Mouse (Mus musculus): ENCODE data around the gene Dlgap1.

Gene Dlgap1

DNA sequence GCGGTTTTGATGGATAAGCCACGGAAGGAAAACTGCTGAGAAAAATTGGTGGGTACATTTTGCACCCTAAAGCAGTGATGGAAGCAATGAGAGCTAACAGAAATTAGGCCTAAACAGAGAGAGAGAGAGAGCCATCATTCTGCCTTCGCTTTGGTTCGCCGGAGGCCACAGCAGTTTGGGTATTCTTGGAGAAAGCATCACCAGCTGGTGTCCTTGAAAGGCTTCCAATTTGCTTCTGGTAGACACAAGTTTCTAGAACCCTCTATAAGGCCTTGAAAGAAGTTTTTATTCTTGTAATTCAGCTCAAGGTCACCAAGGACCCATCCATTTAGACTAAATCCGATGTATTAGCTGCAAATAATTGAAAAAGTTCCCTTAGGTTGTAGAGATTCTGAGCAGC is 205.0 kb downstream of the Dlgap1 start:
- no peak for DNase-seq

DNA sequence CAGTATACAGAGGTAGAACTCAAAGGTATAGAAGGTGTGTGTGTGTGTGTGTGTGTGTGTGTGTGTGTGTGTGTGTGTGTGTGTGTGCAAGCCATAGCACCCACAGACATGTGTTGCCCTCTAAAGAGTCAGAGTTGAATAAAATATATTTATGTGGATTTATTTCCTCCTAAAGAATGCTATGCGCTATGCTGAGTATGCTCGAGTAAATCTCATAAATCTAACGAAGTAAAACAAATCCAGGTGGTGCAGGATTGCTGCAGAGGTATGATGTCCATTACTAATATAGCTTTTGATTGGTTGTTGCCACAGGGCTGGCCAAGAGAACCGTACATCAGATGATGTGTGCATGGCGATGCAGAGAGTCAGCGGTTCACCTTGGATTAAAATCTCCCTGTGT is 222.4 kb downstream of the Dlgap1 start:
- no peak for DNase-seq

DNA sequence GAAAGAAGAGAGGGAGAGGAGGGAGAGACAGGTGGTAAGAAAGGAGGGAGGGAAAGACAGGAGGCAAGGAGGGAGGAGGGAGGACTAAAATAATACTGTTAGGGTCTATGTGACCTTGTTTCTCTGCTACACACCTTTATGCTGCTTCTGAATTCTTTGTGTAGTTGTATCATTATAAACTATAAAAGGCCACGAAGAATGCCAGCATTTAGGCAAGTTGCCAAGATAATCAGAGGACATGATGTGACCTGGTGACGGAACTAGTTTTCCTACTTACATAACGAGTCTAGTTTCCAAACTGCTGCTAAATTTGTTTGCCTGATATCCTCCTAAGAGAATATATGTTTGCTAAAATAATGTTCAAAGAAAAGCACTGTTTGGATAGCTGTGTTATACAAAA is 254.0 kb downstream of the Dlgap1 start:
- DNase-seq: no peak

- no peak for DNase-seq
Observed at GRCm38 (mm10) chr17:70247342-70247741, 278.5 kb downstream of the Dlgap1 start.

- no peak for DNase-seq
Observed at GRCm38 (mm10) chr17:70248250-70248649, 279.4 kb downstream of the Dlgap1 start.

- no peak for DNase-seq
Observed at GRCm38 (mm10) chr17:70252476-70252875, 283.6 kb downstream of the Dlgap1 start.

- DNase-seq: no peak
Observed at GRCm38 (mm10) chr17:70256371-70256770, 287.5 kb downstream of the Dlgap1 start.

GRCm38 (mm10) chr17:70263156-70263555 is 294.3 kb downstream of the Dlgap1 start:
- DNase-seq: no peak

DNA sequence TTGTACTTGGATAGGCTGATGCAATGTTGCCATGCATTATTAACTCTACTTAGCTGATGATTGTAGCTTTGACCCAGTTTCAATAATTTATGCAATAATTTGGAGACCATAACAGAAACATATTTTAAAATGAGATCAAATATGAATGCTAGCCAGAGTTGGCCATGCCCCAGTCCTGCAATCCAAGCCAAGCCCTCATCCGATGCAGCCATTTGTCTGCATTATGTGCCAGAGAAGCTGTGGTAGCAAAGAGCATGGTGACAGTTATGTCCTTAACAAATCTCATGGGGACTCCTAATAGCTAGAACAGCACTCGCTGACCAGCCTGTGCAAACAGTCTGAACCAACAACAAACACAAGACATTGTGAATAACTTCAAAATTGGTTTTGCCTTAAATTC is 303.3 kb downstream of the Dlgap1 start:
- no peak for DNase-seq

DNA sequence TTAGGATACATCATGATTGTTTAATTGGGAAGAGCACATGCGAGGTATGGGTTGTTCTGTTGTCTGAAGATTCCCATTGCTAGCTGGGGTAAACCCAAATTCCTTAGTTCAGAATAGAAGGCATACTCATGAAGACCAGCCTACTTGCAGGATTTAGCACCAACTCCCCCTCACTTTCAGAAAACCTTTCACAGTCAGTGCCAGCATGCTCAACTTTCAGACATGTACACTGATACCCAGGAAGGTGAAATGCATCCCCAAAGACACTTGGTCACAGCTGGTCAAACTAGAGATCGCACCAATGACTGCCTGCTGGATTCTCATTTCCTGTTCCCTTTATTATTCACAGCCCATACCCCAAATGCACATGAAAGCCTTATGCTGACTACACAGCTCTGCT is 318.8 kb downstream of the Dlgap1 start:
- DNase-seq: no peak

DNA sequence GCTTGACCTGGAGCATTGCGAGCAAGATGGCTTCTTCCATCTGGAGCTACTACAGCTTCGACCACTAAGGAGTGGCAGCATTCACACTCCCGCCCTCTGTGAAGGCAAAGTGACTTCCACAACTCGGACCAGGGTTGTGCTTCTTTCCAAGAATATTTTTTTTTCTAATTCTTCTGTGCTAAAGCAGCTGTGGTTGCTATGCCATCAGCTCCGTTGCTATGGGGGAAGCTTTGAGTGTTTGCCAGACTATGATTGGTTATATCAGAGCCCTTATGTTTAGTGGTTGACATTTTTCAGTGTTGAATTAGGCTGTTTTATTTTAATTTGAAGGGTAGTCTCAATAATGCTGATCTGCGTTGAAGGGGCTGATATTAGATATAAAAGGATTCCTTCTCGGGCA is 325.2 kb downstream of the Dlgap1 start:
- no peak for DNase-seq

DNA sequence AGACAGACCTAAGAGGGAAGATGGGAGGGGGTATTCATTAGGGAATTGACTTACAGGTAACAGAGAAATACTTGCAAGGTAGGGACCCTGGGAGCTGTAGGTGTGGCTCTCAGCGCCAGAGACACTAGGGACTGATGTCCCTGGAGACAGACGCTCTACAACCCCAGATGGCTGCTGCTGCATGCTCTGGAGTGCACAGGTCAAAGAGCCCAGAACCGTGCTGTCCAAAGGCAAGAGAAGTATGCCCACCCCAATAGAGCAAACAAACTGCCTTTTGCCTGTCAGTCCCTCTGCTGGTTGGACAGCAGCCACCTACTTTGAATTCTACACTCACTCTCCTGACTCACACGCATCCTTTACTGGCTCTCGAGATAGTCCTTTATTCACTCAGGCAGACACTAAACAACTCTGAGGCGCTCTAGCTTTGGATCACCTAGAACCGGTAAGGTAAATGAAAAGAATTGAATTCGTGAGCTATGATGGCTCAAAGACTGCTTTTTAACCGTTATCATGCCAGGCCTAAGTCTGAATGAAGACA is 333.1 kb downstream of the Dlgap1 start:
- DNase-seq: no peak

- DNase-seq: no peak
Observed at GRCm38 (mm10) chr17:70302656-70303055, 333.8 kb downstream of the Dlgap1 start.

DNA sequence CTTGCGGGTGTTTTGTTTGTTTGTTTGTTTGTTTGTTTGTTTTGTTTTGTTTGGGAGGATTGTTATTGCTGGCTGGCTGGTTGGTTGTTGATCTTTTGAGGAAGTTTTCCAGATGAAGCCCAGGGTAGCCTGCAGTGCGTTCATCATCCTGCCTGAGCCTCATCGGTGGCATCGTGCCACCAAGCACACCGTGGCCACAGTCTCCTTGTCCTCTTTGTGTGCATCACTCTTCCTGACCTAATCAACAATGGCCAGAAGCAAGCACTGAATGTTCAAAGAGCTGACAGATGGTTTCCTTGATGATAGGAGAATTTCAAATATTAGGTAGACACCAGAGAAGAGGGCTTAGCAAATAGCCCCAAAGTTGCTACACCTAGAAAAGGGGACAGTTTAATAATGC is 336.1 kb downstream of the Dlgap1 start:
- no peak for DNase-seq

GRCm38 (mm10) chr17:70307418-70308176 is 338.7 kb downstream of the Dlgap1 start:
- DNase-seq: no peak

DNA sequence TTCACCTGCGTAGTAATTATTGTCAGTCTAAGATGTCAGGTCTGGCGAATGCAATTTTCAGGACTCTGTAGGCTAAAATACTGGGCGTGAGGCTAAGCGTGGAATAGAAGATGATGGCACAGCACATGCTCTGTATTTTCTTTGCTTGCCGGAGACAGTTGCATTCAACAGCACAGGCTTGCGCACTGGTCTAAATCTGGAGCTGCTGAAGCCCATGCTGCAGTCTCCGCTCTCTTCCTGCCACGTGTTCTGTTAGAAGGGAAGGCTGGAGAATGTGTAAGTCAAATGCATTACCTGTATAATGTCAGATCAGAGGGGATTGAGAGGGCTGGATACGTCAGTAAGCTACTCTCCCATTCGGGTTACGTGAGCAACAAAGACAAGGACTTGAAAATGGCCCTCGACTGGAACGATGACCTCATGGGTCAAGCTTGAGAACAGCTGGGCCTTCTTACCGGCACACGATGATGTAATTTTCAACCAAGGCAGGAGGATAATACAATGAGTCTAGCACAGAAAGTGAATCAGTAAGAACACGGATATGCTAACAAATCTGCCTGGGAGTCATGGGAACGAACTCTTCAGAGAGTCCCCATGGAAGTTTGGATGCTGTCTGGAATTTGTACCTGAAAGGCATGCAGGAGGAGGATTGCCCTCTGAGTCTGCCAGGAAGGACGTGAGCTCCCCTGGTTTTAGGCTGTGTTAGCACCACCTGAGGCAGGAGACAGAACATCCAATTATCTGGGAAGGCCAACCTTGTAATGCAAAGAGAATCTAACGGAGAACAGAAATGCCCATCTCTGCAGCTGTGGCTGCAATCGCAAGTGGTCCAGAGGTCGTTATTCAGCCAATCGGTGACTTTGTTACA is 339.7 kb downstream of the Dlgap1 start:
- no peak for DNase-seq

DNA sequence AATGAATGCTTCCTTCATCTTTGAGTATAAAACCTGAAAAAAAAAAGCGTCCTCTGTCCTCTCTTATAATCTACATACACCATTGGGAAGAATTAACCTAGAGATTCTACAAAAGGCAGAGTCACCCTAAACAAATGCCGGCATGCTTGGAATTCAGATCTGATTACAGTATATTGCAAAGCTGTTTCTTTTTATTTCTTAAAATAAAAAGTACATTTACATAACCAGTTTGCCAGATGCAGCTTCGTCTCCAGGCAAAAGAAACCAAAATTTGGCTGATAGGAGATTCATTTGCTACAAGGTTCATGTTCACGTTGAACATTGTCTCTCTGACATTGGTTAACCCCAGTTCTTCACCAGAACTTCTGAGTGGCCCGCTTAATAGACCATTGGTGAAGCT is 347.5 kb downstream of the Dlgap1 start:
- no peak for DNase-seq

DNA sequence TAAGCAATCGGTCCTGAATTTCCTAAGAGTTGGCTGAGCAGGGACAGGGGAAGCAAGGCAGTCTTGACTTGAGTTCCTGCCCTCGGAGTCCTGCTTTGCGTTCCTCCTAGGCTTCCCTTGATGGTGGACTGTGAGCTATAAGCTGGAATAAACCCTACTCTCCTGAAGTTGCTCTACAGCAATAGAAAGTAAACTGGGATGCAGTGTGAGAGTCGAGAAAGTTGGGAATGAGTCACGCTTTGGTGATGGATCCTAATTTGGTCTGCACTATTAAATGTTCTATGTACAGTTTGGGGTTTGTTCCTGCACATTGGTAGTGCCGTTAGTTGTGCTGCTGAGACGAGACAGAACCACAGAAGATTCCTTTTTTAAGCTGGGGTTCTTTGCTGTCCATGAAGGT is 348.9 kb downstream of the Dlgap1 start:
- DNase-seq: no peak

- DNase-seq: no peak
Observed at GRCm38 (mm10) chr17:70321976-70322375, 353.1 kb downstream of the Dlgap1 start.

DNA sequence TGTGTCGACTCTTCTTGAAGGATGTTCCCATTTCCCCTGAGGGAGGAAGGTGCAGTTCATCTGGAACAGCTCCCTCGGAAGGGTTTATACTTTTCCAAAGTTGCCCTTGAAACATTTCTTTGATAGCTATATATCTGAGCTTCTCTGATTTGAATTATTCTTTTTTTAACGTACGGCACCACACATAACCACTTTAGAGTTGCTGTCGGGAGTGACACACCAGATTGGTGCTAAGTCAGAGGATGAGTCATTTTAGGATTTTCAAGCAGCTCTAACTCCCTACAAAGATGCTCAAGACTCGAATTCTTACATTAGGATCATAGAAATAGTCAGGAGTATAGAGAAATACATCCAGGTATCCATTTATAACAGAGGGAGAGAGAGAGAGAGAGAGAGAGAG is 364.6 kb downstream of the Dlgap1 start:
- no peak for DNase-seq

GRCm38 (mm10) chr17:70334171-70334570 is 365.3 kb downstream of the Dlgap1 start:
- no peak for DNase-seq

DNA sequence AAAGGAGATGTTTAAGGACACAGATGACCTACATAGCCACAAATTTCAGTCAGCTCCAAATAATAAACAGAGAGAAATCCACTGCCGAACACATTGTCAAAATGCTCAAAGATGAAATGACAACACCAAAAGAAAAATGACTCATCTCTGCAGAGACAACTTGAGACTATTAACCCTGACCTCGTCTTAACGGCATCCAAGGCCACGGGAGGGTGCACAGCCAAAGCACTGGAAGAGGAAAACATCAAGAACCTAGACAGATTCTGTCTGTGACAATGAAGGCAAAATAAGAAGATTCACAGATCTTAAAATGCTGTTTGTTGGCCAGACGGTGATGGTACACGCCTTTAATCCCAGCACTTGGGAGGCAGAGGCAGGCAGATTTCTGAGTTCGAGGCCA is 370.9 kb downstream of the Dlgap1 start:
- DNase-seq: no peak

DNA sequence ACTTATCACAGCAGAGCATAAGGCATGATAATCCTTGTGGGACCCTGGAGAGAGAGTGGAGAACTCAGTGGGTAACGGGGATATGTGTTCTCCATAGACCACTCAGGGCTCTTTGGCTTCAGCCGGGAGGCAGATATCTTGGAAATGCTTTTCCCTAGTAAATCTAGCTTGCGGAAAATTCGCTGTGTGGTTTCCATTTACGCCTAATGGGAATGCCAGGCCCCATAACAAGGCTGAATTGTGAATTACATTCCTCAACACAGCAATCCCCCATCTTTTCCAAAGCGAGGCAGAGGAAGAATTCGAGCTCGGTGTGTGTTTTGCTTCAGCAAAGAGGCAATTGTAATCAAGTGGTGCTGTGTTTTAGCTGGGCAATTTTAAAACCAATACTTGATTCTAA is 372.4 kb downstream of the Dlgap1 start:
- DNase-seq: no peak

DNA sequence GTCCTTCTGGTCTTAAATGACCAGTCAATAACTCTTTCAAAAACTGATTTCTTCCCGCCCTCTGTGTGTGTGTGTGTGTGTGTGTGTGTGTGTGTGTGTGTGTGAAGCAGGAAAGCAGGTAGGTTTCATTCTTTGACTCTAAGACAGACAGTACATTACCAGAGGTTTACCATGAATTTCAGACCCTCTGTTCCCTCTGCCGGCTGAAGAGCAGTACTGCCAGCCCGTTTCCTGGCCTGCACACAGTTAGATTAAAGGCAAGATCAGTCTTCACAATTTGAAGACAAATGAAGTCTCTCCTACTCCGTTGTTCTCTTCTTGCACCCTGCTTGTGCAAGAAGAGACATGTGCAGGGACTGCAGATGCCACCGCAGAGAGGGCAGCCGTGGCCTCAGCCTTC is 373.0 kb downstream of the Dlgap1 start:
- no peak for DNase-seq

All from spleen, adult 18-20 months (tissue).